Mouse (Mus musculus) midbrain, embryonic 14.5 days (tissue): ENCODE measurements around the gene Col15a1. TPM values are rescaled to one million over a fixed set of nuclear protein-coding genes. Genes with fewer than 3 reads are reported as not detected.

ENCODE experiments used
- ATAC-seq: fragments of 200-750 bp; cut with Nextera tagmentation; 2 replicates; pipeline ENCODE4 v1.8.0; 2017; ENCODE audit warnings: moderate number of reproducible peaks, moderate library complexity; ENCODE audit not compliant: low FRiP score, low TSS enrichment
- DNase-seq: peaks from one replicate; pipeline ENCODE4 v3.0.0-alpha.2; 2015
- H3K27ac ChIP-seq: fragments of 300-500 bp; sonication (generic); replicated peaks from 2 replicates; pipeline ENCODE4 v1.5.1; 2014; ENCODE audit warnings: mild to moderate bottlenecking, low read depth, low read length, moderate library complexity
- H3K27me3 ChIP-seq: fragments of 300-500 bp; sonication (generic); 2 replicates; pipeline ENCODE4 v1.6.1; 2014; ENCODE audit warnings: low read length, control low read depth, mixed read lengths; ENCODE audit not compliant: control insufficient read depth, insufficient read depth
- H3K36me3 ChIP-seq: fragments of 300-500 bp; sonication (generic); 2 replicates; pipeline ENCODE4 v1.6.1; 2014; ENCODE audit warnings: low read length, control low read depth; ENCODE audit not compliant: control insufficient read depth, insufficient read depth
- H3K4me1 ChIP-seq: fragments of 300-500 bp; sonication (generic); 2 replicates; pipeline ENCODE4 v1.6.1; 2014; ENCODE audit warnings: mild to moderate bottlenecking, antibody characterized with exemption, low read length, control low read depth; ENCODE audit not compliant: control insufficient read depth, insufficient read depth
- H3K4me2 ChIP-seq: fragments of 300-500 bp; sonication (generic); 2 replicates; pipeline ENCODE4 v1.6.1; 2014; ENCODE audit warnings: mild to moderate bottlenecking, low read length, moderate library complexity
- H3K4me3 ChIP-seq: fragments of 300-500 bp; sonication (generic); replicated peaks from 2 replicates; pipeline ENCODE4 v1.5.1; 2014; ENCODE audit warnings: low read depth, low read length
- H3K9ac ChIP-seq: fragments of 300-500 bp; sonication (generic); replicated peaks from 2 replicates; pipeline ENCODE4 v1.6.1; 2014; ENCODE audit warnings: mild to moderate bottlenecking, low read length, moderate library complexity
- H3K9me3 ChIP-seq: fragments of 300-500 bp; sonication (generic); 2 replicates; pipeline ENCODE4 v1.6.1; 2016; ENCODE audit warnings: low read length, control low read depth, mixed read lengths; ENCODE audit not compliant: control insufficient read depth
- WGBS: fragments of 180-500 bp; shearing (Covaris S2); extraction: QIAGEN DNeasy Blood & Tissue Kit; methylation state at CpG from one replicate; pipeline ENCODE4 v1.1.7; 2014; 5-methylcytosine and 5-hydroxymethylcytosine counted together
- polyA plus RNA-seq: library from polyadenylated mRNA; unstranded; fragments of >200 nt; fragmentation: Nextera tagmentation; extraction: Ambion mirVana; gene quantifications from 2 replicates; pipeline ENCODE4 v1.2.1, GENCODE M21; 2014

Gene Col15a1
- polyA plus RNA-seq, 1 experiment from 2014 or later = 3.0 TPM

- Histone ChIP-seq H3K4me1 (peaks cover 7% of the 10 kb centered on the region; the same call in 1 of the 2 replicates), H3K4me3 (no peak overlapping the region), H3K9ac (no peak overlapping the region), H3K9me3 (no peaks in the 10 kb centered on the region), H3K27ac (no peak overlapping the region), H3K4me2 (no peak overlapping the region), H3K27me3 (no peaks in the 10 kb centered on the region), H3K36me3 (no peaks in the 10 kb centered on the region)
- no peak for ATAC-seq
- WGBS = 11% methylated on average over 3 of the region's 3 CpGs
- DNase-seq = peak; percentile 73
Measured at GRCm38 (mm10) chr4:47235312-47235711, 27.4 kb downstream of the Col15a1 start.

GRCm38 (mm10) chr4:47236104-47236503, 28.1 kb downstream of the Col15a1 start:
- H3K4me2 ChIP-seq = no peak overlapping the region
- ATAC-seq = no peak
- 79% methylated on average over 7 of the region's 7 CpGs for WGBS
- no peak overlapping the region for H3K9ac ChIP-seq
- H3K9me3 ChIP-seq = no peaks in the 10 kb centered on the region
- no peaks in the 10 kb centered on the region for H3K36me3 ChIP-seq
- no peaks in the 10 kb centered on the region for H3K27me3 ChIP-seq
- no peak overlapping the region for H3K27ac ChIP-seq
- H3K4me1 ChIP-seq = peaks cover 7% of the 10 kb centered on the region; the same call in 1 of the 2 replicates
- no peak for DNase-seq
- no peak overlapping the region for H3K4me3 ChIP-seq

GRCm38 (mm10) chr4:47237220-47237619, 29.3 kb downstream of the Col15a1 start:
- Histone ChIP-seq H3K27ac (no peak overlapping the region), H3K9ac (no peak overlapping the region), H3K9me3 (no peaks in the 10 kb centered on the region), H3K36me3 (no peaks in the 10 kb centered on the region), H3K27me3 (no peaks in the 10 kb centered on the region), H3K4me3 (no peak overlapping the region), H3K4me2 (no peak overlapping the region), H3K4me1 (peaks cover 7% of the 10 kb centered on the region; the same call in 1 of the 2 replicates)
- WGBS = 42% methylated on average over 15 of the region's 15 CpGs
- no peak for DNase-seq
- ATAC-seq = no peak

- Histone ChIP-seq H3K27me3 (no peaks in the 10 kb centered on the region), H3K4me3 (no peak overlapping the region), H3K9ac (no peak overlapping the region), H3K36me3 (no peaks in the 10 kb centered on the region), H3K4me1 (peaks cover 7% of the 10 kb centered on the region; the same call in 1 of the 2 replicates), H3K4me2 (no peak overlapping the region), H3K27ac (no peak overlapping the region), H3K9me3 (no peaks in the 10 kb centered on the region)
- DNase-seq (no peak), ATAC-seq (no peak)
- 87% methylated on average over 6 of the region's 6 CpGs for WGBS
Measured at GRCm38 (mm10) chr4:47239114-47239513, 31.2 kb downstream of the Col15a1 start.

- no peak overlapping the region for H3K4me3 ChIP-seq
- no peak for DNase-seq
- H3K4me1 ChIP-seq = 0 out of 2 replicates have a peak, but pooled peaks cover 2% of the 10 kb centered on the region
- WGBS = 81% methylated on average over 5 of the region's 5 CpGs
- no peaks in the 10 kb centered on the region for H3K27me3 ChIP-seq
- H3K9me3 ChIP-seq = no peaks in the 10 kb centered on the region
- no peak overlapping the region for H3K4me2 ChIP-seq
- H3K27ac ChIP-seq = no peak overlapping the region
- ATAC-seq = no peak
- H3K9ac ChIP-seq = no peak overlapping the region
- H3K36me3 ChIP-seq = no peaks in the 10 kb centered on the region
Measured at GRCm38 (mm10) chr4:47240901-47241300, 32.9 kb downstream of the Col15a1 start.

GRCm38 (mm10) chr4:47242127-47242526, 34.2 kb downstream of the Col15a1 start:
- Histone ChIP-seq H3K27me3 (no peaks in the 10 kb centered on the region), H3K4me3 (no peak overlapping the region), H3K9ac (no peak overlapping the region), H3K4me2 (no peak overlapping the region), H3K4me1 (0 out of 2 replicates have a peak, but pooled peaks cover 2% of the 10 kb centered on the region), H3K36me3 (no peaks in the 10 kb centered on the region), H3K27ac (no peak overlapping the region), H3K9me3 (no peaks in the 10 kb centered on the region)
- ATAC-seq (no peak), DNase-seq (no peak)
- WGBS = 79% methylated on average over 4 of the region's 4 CpGs

GRCm38 (mm10) chr4:47244651-47245050, 36.7 kb downstream of the Col15a1 start:
- Histone ChIP-seq H3K9me3 (no peaks in the 10 kb centered on the region), H3K9ac (no peak overlapping the region), H3K4me2 (no peak overlapping the region), H3K27ac (no peak overlapping the region), H3K4me3 (no peak overlapping the region), H3K27me3 (no peaks in the 10 kb centered on the region), H3K36me3 (no peaks in the 10 kb centered on the region), H3K4me1 (0 out of 2 replicates have a peak, but pooled peaks cover 2% of the 10 kb centered on the region)
- 64% methylated on average over 6 of the region's 6 CpGs for WGBS
- DNase-seq = no peak
- no peak for ATAC-seq

GRCm38 (mm10) chr4:47245621-47246020, 37.7 kb downstream of the Col15a1 start:
- whole genome bisulfite sequencing = 94% methylated on average over 18 of the region's 18 CpGs
- DNase-seq (no peak), ATAC-seq (no peak)
- no peak overlapping the region for H3K9ac ChIP-seq
- H3K4me3 ChIP-seq = no peak overlapping the region
- no peaks in the 10 kb centered on the region for H3K27me3 ChIP-seq
- H3K4me1 ChIP-seq = 0 out of 2 replicates have a peak, but pooled peaks cover 2% of the 10 kb centered on the region
- H3K9me3 ChIP-seq = no peaks in the 10 kb centered on the region
- H3K36me3 ChIP-seq = no peaks in the 10 kb centered on the region
- no peak overlapping the region for H3K27ac ChIP-seq
- no peak overlapping the region for H3K4me2 ChIP-seq

GRCm38 (mm10) chr4:47246811-47247210, 38.9 kb downstream of the Col15a1 start:
- Histone ChIP-seq H3K27me3 (no peaks in the 10 kb centered on the region), H3K4me1 (0 out of 2 replicates have a peak, but pooled peaks cover 2% of the 10 kb centered on the region), H3K27ac (no peak overlapping the region), H3K9ac (no peak overlapping the region), H3K36me3 (no peaks in the 10 kb centered on the region), H3K9me3 (no peaks in the 10 kb centered on the region), H3K4me2 (no peak overlapping the region), H3K4me3 (no peak overlapping the region)
- no peak for ATAC-seq
- DNase-seq = peak; percentile 76
- 63% methylated on average over 8 of the region's 8 CpGs for WGBS
